18 mouse cellular contexts compared by ENCODE assay signal in genomic region chr5:101090415-101091026, GRCm38 (mm10).
DNase-seq lines count a peak whose midpoint lies in the region; ATAC-seq lines count a peak whose summit lies in the region.
"Had no signal": no experiment of that assay in that cellular context is flagged by ENCODE, and none has a peak within 500 bp of the region (broad histone marks: within the 10 kb centered on the region; RNA-seq: fewer than 3 reads in every experiment).

No protein-coding gene starts in this region.

- H3K27ac ChIP-seq in forebrain, embryonic 13.5 days, result peak overlapping the region; percentile 78
- H3K27ac ChIP-seq in forebrain, embryonic 10.5 days, result no peak overlapping the region
- peak overlapping the region; percentile 24 for H3K27ac ChIP-seq in hindbrain, embryonic 11.5 days (ENCODE audit: low read depth, low read length)
- H3K27ac ChIP-seq in hindbrain, embryonic 10.5 days, result no peak overlapping the region
- peak overlapping the region; percentile 43 for H3K27ac ChIP-seq in hindbrain, embryonic 15.5 days (replicated peaks)
- H3K27ac ChIP-seq in neural tube, embryonic 13.5 days (replicated peaks), result peak overlapping the region; percentile 85
- H3K27ac ChIP-seq: embryonic facial prominence, embryonic 13.5 days; gastrocnemius, adult 2 months; intestine, embryonic 15.5 days; limb, embryonic 13.5 days; liver, embryonic 14.5 days; stomach, postnatal 0 days had no signal

- H3K9ac ChIP-seq in forebrain, embryonic 13.5 days, result 0 out of 2 replicates have a peak overlapping the region, but pooled peaks have one; percentile 5
- H3K9ac ChIP-seq in hindbrain, embryonic 11.5 days (ENCODE audit: low read depth, low read length), result no peak overlapping the region
- H3K9ac ChIP-seq in hindbrain, embryonic 15.5 days, result no peak overlapping the region
- 0 out of 2 replicates have a peak overlapping the region, but pooled peaks have one; percentile 1 for H3K9ac ChIP-seq in neural tube, embryonic 13.5 days
- H3K9ac ChIP-seq: embryonic facial prominence, embryonic 13.5 days; intestine, embryonic 15.5 days; limb, embryonic 13.5 days; liver, embryonic 14.5 days had no signal

- no peaks in the 10 kb centered on the region for H3K9me3 ChIP-seq in forebrain, embryonic 13.5 days (replicated peaks)
- no peaks in the 10 kb centered on the region for H3K9me3 ChIP-seq in forebrain, embryonic 10.5 days
- H3K9me3 ChIP-seq in hindbrain, embryonic 11.5 days (ENCODE audit: control insufficient read depth, low read length), result no peaks in the 10 kb centered on the region
- no peaks in the 10 kb centered on the region for H3K9me3 ChIP-seq in hindbrain, embryonic 10.5 days
- H3K9me3 ChIP-seq in hindbrain, embryonic 15.5 days, result no peaks in the 10 kb centered on the region
- H3K9me3 ChIP-seq in neural tube, embryonic 13.5 days, result no peaks in the 10 kb centered on the region
- H3K9me3 ChIP-seq: embryonic facial prominence, embryonic 13.5 days; intestine, embryonic 15.5 days; limb, embryonic 13.5 days had no signal

- no peaks in the 10 kb centered on the region for H3K36me3 ChIP-seq in forebrain, embryonic 13.5 days (ENCODE audit: poor library complexity, severe bottlenecking)
- no peaks in the 10 kb centered on the region for H3K36me3 ChIP-seq in forebrain, embryonic 10.5 days (replicated peaks)
- H3K36me3 ChIP-seq in hindbrain, embryonic 11.5 days (ENCODE audit: control insufficient read depth, insufficient read depth, low read length), result no peaks in the 10 kb centered on the region
- no peaks in the 10 kb centered on the region for H3K36me3 ChIP-seq in hindbrain, embryonic 10.5 days
- H3K36me3 ChIP-seq in hindbrain, embryonic 15.5 days, result no peaks in the 10 kb centered on the region
- no peaks in the 10 kb centered on the region for H3K36me3 ChIP-seq in neural tube, embryonic 13.5 days
- H3K36me3 ChIP-seq: embryonic facial prominence, embryonic 13.5 days; intestine, embryonic 15.5 days; limb, embryonic 13.5 days had no signal

- no peak for DNase-seq in forebrain, embryonic 10.5 days (ENCODE audit: extremely low spot score, low spot score)
- DNase-seq in hindbrain, embryonic 11.5 days (ENCODE audit: low spot score), result peak; percentile 15
- DNase-seq in hindbrain, embryonic 10.5 days (ENCODE audit: low spot score), result no peak
- no peak for DNase-seq in left cerebral cortex, adult 8-10 months (ENCODE audit: low spot score in 2 of 2)
- DNase-seq: cerebellum, adult 9-11 months; gastrocnemius, adult 2 months; kidney, postnatal 10 days; right cerebral cortex, postnatal 25 days had no signal

- no peaks in the 10 kb centered on the region for H3K27me3 ChIP-seq in forebrain, embryonic 13.5 days
- H3K27me3 ChIP-seq in forebrain, embryonic 10.5 days (ENCODE audit: poor library complexity, severe bottlenecking), result no peaks in the 10 kb centered on the region
- H3K27me3 ChIP-seq in hindbrain, embryonic 11.5 days (ENCODE audit: control insufficient read depth, insufficient read depth, low read length), result no peaks in the 10 kb centered on the region
- 0 out of 2 replicates have a peak, but pooled peaks cover 4% of the 10 kb centered on the region for H3K27me3 ChIP-seq in hindbrain, embryonic 10.5 days (ENCODE audit: insufficient read depth, poor library complexity, severe bottlenecking)
- H3K27me3 ChIP-seq in hindbrain, embryonic 15.5 days, result no peaks in the 10 kb centered on the region
- H3K27me3 ChIP-seq in neural tube, embryonic 13.5 days, result peaks cover 5% of the 10 kb centered on the region
- H3K27me3 ChIP-seq: CH12.LX; embryonic facial prominence, embryonic 13.5 days; intestine, embryonic 15.5 days had no signal

- no peak overlapping the region for H3K4me3 ChIP-seq in forebrain, embryonic 13.5 days
- no peak overlapping the region for H3K4me3 ChIP-seq in forebrain, embryonic 10.5 days
- H3K4me3 ChIP-seq in hindbrain, embryonic 11.5 days (ENCODE audit: low read depth, low read length), result no peak overlapping the region
- H3K4me3 ChIP-seq in hindbrain, embryonic 10.5 days, result no peak overlapping the region
- H3K4me3 ChIP-seq in hindbrain, embryonic 15.5 days, result no peak overlapping the region
- no peak overlapping the region for H3K4me3 ChIP-seq in neural tube, embryonic 13.5 days
- H3K4me3 ChIP-seq: embryonic facial prominence, embryonic 13.5 days; gastrocnemius, adult 2 months; intestine, embryonic 15.5 days; limb, embryonic 13.5 days had no signal

- H3K4me1 ChIP-seq in forebrain, embryonic 13.5 days, result peaks cover 18% of the 10 kb centered on the region
- peaks cover 15% of the 10 kb centered on the region for H3K4me1 ChIP-seq in forebrain, embryonic 10.5 days
- no peaks in the 10 kb centered on the region for H3K4me1 ChIP-seq in hindbrain, embryonic 11.5 days (replicated peaks; ENCODE audit: control insufficient read depth, insufficient read depth, low read length)
- H3K4me1 ChIP-seq in hindbrain, embryonic 10.5 days (replicated peaks), result peaks cover 10% of the 10 kb centered on the region; the same call in 1 of the 2 replicates
- H3K4me1 ChIP-seq in hindbrain, embryonic 15.5 days (replicated peaks), result peaks cover 17% of the 10 kb centered on the region
- peaks cover 22% of the 10 kb centered on the region for H3K4me1 ChIP-seq in neural tube, embryonic 13.5 days (replicated peaks)
- H3K4me1 ChIP-seq: embryonic facial prominence, embryonic 13.5 days; intestine, embryonic 15.5 days had no signal

- WGBS in forebrain, embryonic 13.5 days, result 56% methylated on average over 7 of the region's 7 CpGs
- 90% methylated on average over 7 of the region's 7 CpGs for WGBS in forebrain, embryonic 10.5 days
- 72% methylated on average over 7 of the region's 7 CpGs for WGBS in hindbrain, embryonic 11.5 days
- 86% methylated on average over 7 of the region's 7 CpGs for WGBS in hindbrain, embryonic 10.5 days
- WGBS in hindbrain, embryonic 15.5 days, result 43% methylated on average over 7 of the region's 7 CpGs
- WGBS in neural tube, embryonic 13.5 days, result 37% methylated on average over 7 of the region's 7 CpGs

- H3K4me2 ChIP-seq in forebrain, embryonic 13.5 days, result peak overlapping the region; percentile 47
- H3K4me2 ChIP-seq in hindbrain, embryonic 11.5 days (replicated peaks; ENCODE audit: low read depth, low read length), result no peak overlapping the region
- peak overlapping the region; percentile 45 for H3K4me2 ChIP-seq in hindbrain, embryonic 15.5 days
- peak overlapping the region; percentile 30 for H3K4me2 ChIP-seq in neural tube, embryonic 13.5 days
- H3K4me2 ChIP-seq: embryonic facial prominence, embryonic 13.5 days; intestine, embryonic 15.5 days had no signal

- ATAC-seq in forebrain, embryonic 13.5 days, result peak; percentile 1
- ATAC-seq in hindbrain, embryonic 11.5 days (ENCODE audit: low FRiP score), result peak; percentile 57
- ATAC-seq in hindbrain, embryonic 15.5 days (ENCODE audit: low FRiP score, low read depth), result peak; percentile 44
- ATAC-seq in neural tube, embryonic 13.5 days (ENCODE audit: low read depth), result peak; percentile 68
- ATAC-seq in cerebellum, adult (ENCODE audit: insufficient number of reproducible peaks, low FRiP score, low TSS enrichment), result no peak
- ATAC-seq: intestine, embryonic 15.5 days had no signal

Comparison
In these comparisons a context has a peak if more than half of its experiments do, and no peak if none do; other contexts are left out.
1. H3K27ac ChIP-seq: peak in forebrain, embryonic 13.5 days (single experiment), hindbrain, embryonic 11.5 days (single experiment), hindbrain, embryonic 15.5 days (single experiment) and neural tube, embryonic 13.5 days (single experiment); none in forebrain, embryonic 10.5 days (single experiment) and hindbrain, embryonic 10.5 days (single experiment).
2. H3K9ac ChIP-seq: peak in forebrain, embryonic 13.5 days (single experiment) and neural tube, embryonic 13.5 days (single experiment); none in hindbrain, embryonic 11.5 days (single experiment) and hindbrain, embryonic 15.5 days (single experiment).